Mouse (Mus musculus) myocyte (in vitro differentiated cells): ENCODE data around the gene Gm2663.

ENCODE experiments used
- CEBPB ChIP-seq: IDR thresholded peaks from 2 replicates; pipeline ENCODE4 v1.6.1; 2011; ENCODE audit warnings: mild to moderate bottlenecking, moderate library complexity; ENCODE audit not compliant: poor library complexity, insufficient read depth, severe bottlenecking
- E2F4 ChIP-seq: IDR thresholded peaks from one replicate; pipeline ENCODE4 v1.6.1; 2011; ENCODE audit warnings: mild to moderate bottlenecking, control low read depth, moderate library complexity; ENCODE audit not compliant: insufficient read depth
- MAX ChIP-seq: IDR thresholded peaks from one replicate; pipeline ENCODE4 v1.6.1; 2011; ENCODE audit warnings: low read depth, mild to moderate bottlenecking, control low read depth
- MYOD1 ChIP-seq, 3 experiments: IDR thresholded peaks; one replicate each; pipeline ENCODE4 v1.6.1; 2011; ENCODE audit warnings: control low read depth in 2 of 3, low read depth in 2 of 3, mild to moderate bottlenecking in 2 of 3, moderate library complexity in 1 of 3; ENCODE audit not compliant: insufficient read length in 2 of 3, control insufficient read depth in 1 of 3
- MYOG ChIP-seq, 3 experiments: IDR thresholded peaks; one replicate each; pipeline ENCODE4 v1.6.1; 2011; ENCODE audit warnings: control low read depth in 2 of 3, low read depth in 2 of 3, mild to moderate bottlenecking in 2 of 3; ENCODE audit not compliant: insufficient read length in 2 of 3, control insufficient read depth in 1 of 3, insufficient read depth in 1 of 3
- POLR2A ChIP-seq: IDR thresholded peaks from one replicate; pipeline ENCODE4 v1.6.1; 2011; ENCODE audit warnings: low read depth, mild to moderate bottlenecking, control low read depth, moderate library complexity; ENCODE audit not compliant: insufficient read length
- POLR2AphosphoS2 ChIP-seq: IDR thresholded peaks from one replicate; pipeline ENCODE4 v1.6.1; 2011; ENCODE audit warnings: low read depth, control low read depth; ENCODE audit not compliant: insufficient read length
- REST ChIP-seq: IDR thresholded peaks from one replicate; pipeline ENCODE4 v1.6.1; 2011; ENCODE audit warnings: mild to moderate bottlenecking, control low read depth, moderate library complexity; ENCODE audit not compliant: insufficient read depth, insufficient read length
- SRF ChIP-seq: IDR thresholded peaks from one replicate; pipeline ENCODE4 v1.6.1; 2011; ENCODE audit warnings: low read depth; ENCODE audit not compliant: control insufficient read depth, insufficient read length
- TCF12 ChIP-seq: IDR thresholded peaks from one replicate; pipeline ENCODE4 v1.6.1; 2011; ENCODE audit warnings: mild to moderate bottlenecking, control low read depth; ENCODE audit not compliant: poor library complexity, insufficient read depth, severe bottlenecking
- USF1 ChIP-seq: IDR thresholded peaks from one replicate; pipeline ENCODE4 v1.6.1; 2011; ENCODE audit warnings: low read depth, mild to moderate bottlenecking, control low read depth, moderate library complexity

GRCm38 (mm10) chr6:41047961-41048360 lies 48.7 kb upstream of the Gm2663 start:
- TF ChIP-seq E2F4, result no peak
- TF ChIP-seq SRF, result no peak
- TF ChIP-seq MYOD1 (IDR thresholded peaks at IDR 0.05; ENCODE audit: control insufficient read depth in 1 of 3, insufficient read length in 2 of 3, low read depth in 2 of 3), result no peak
- TF ChIP-seq POLR2AphosphoS2, result no peak
- TF ChIP-seq CEBPB, result no peak
- TF ChIP-seq TCF12, result no peak
- no peak for TF ChIP-seq POLR2A
- TF ChIP-seq MAX, result no peak
- TF ChIP-seq MYOG (IDR thresholded peaks at IDR 0.05; ENCODE audit: control insufficient read depth in 1 of 3, insufficient read depth in 1 of 3, insufficient read length in 2 of 3, low read depth in 2 of 3), result no peak
- no peak for TF ChIP-seq USF1
- no peak for TF ChIP-seq REST
